Mouse (Mus musculus) stomach, postnatal 0 days (tissue): ENCODE data around the gene Cog2.

ENCODE experiments used
- CTCF ChIP-seq: IDR thresholded peaks from 2 replicates; pipeline ENCODE4 v1.5.1; 2016; ENCODE audit warnings: antibody characterized with exemption, low read depth, mild to moderate bottlenecking, moderate library complexity
- EP300 ChIP-seq: optimal IDR thresholded peaks from 2 replicates; pipeline ENCODE3; 2016; ENCODE audit warnings: antibody characterized with exemption

GRCm38 (mm10) chr8:124532626-124533025 lies 12.1 kb downstream of the Cog2 start:
- no peak for TF ChIP-seq CTCF
- no peak for TF ChIP-seq EP300
